Mouse (Mus musculus) cerebellum, postnatal 10 days (tissue): ENCODE measurements around the gene Lelp1.

ENCODE experiments used
- DNase-seq, 2 experiments: peaks; one replicate each; pipeline ENCODE4 v3.0.0; 2021; ENCODE audit warnings: mixed read lengths in 2 of 2

The Lelp1 gene

DNA sequence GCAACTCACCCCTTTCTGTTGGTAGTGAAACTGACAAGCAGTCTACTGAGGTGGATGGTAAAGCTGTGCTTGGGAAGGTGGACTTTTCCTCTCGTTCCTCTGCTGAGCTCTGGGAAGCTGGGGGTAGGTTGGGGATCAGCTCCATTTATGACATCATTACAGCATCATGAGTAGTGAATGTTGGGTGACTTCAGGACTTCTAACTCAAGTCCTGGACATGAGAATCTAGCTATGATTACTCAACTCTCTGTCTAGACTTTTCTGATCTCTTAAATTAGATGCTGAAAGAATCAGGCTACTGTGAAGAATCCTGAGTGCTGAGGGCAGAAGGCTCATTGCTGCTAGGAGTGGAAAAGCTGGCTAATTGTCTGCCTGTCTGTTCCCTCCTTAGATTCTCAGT lies at the start of gene Lelp1:
TSS of gene Lelp1 (minus strand) at position 101 of the 400 bp plus-strand sequence.
- no peak for DNase-seq

DNA sequence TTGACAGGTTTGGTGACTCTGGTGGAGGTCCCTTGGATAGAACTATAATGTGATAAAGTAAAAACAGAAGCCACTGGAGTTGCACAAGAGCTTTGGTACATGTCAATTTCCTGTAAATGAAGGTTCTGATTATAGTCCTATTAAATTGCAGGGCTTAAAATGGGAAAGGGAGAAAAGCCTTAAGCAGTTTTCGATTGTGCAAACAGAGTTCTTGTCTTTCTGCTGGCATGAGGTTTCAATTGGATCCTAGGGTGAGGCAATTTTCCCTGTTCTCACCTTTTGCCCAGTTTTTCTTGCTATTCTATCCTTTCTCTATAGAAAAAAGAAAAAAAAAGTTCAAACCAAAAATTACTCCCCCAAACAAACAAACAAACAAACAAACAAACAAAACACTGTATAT lies 34.3 kb upstream of the Lelp1 start:
- DNase-seq, result no peak

DNA sequence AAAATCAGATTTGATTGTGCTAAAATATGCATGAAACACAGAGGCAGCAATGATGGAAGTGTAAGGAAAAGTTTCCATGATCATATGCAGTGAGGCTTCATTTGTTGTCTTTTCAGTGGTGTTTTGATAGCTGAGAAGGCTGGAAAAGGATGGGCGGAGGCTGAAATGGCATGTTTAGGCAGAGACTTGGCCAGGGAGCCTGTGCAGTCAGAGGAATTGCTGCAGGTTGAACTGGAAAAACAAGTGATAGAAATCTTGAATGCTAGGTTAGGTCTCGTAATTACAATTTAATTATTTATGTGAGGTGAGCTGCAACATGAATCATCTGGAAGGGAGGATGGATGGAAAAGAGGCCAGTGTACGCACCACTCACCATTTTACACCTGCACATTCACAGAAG lies 27.3 kb upstream of the Lelp1 start:
- DNase-seq, result no peak

DNA sequence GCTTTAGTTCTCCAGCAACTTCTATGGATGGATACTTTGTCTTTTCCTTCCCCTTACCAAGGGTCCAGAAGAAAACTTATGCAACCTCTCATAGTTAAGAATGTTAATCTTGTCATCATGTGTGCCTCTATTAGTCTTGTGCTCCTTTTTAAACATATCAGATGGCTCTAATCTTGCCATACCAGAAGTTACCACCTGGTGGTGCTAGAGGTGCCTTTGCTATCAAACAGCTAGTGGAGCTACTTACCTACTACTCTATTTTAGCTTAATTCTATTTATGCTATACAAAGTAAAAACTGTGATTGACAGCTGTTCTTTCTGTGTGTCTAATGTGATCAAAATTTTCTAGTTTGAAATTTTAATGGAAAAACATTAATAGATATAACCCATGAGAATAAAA lies 10.8 kb upstream of the Lelp1 start:
- peak; percentile 61 to 65 for DNase-seq

DNA sequence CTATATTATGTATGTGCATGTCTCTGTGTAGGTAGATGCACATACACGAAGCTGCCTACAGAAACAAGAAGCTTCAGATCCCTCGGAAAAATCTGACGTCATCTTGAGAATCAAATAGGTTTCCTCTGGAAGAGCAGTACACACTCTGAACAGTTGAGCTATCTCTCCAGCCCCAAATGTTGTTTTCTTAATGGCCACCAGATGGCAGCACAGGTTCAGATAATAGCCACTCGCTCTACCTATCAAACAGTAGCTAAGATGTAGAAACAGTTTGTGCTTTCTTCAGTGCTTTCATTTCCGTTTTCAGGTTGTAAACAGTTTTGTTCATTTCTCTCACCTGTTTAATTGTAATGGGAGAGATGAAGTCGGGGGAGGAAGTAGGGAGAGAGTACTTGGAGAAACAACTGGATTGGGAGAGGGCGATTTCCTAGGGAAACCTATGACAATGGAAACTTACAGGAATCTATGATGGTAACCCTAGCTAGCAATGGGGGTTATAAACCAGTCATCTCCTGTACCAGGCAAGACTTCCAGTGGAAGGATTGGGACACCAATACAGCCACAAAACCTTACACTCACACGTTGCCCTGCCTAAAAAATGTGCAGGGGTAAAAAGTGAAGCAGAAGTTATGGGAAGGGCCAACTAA lies 8.2 kb upstream of the Lelp1 start:
- DNase-seq, result peak; percentile 60 to 64

DNA sequence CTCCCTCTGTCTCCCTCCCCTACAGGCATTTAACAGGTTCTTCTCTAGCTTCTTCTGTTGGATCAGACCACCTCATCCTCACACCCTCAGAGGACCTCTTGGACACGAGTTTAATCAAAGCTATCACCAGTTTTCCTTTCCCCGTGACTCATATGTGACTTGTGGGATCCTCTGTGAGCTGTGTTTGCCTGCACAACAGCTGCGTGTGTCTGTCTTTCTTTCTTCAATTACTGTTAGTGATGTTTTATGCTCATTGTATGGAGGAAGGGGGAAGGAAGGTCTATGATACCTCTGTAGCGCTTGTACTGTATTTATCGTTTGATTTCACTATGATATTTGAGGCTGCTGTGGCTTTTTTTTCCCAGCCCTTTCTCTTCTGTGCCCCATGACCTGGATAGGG lies 5.4 kb upstream of the Lelp1 start:
- DNase-seq, result no peak

DNA sequence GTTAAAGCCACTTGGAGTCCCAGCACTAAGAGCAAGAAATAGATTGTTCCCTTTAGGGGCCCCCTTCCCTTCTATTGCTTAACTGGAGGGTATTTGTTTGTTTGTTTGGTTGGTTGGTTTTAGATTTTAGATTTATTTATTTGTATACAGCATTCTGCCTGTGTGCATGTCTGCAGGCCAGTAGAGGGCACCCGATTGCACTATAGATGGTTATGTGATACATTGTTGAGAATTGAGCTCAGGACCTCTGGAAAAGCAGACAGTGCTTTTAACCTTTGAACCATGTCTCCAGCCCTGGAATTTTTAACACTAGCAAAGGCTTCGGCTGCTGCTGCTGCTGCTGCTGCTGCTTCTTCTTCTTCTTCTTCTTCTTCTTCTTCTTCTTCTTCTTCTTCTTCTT lies 4.9 kb upstream of the Lelp1 start:
- DNase-seq, result peak; percentile 7

DNA sequence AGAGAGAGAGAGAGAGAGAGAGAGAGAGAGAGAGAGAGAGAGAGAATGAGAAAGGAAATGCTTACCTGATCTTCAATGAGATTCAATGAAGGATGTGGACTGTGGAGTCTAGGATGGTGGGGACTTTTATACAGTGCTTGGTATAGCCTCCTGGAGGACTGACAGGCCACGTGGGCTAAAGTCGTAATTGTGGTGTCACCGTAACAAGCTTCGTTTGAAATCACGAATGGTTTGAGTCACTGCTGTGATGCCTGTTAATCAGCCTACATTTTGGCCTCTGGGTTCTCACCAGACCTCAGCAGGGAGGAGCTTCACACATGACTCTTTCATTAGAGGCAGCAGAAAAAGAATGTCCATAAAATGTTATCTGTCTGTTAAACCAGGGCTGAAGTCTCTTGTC lies 18.7 kb downstream of the Lelp1 start, which contains the start of gene Prr9:
TSS of gene Prr9 (minus strand) at position 101 of the 400 bp plus-strand sequence.
- DNase-seq, result no peak

DNA sequence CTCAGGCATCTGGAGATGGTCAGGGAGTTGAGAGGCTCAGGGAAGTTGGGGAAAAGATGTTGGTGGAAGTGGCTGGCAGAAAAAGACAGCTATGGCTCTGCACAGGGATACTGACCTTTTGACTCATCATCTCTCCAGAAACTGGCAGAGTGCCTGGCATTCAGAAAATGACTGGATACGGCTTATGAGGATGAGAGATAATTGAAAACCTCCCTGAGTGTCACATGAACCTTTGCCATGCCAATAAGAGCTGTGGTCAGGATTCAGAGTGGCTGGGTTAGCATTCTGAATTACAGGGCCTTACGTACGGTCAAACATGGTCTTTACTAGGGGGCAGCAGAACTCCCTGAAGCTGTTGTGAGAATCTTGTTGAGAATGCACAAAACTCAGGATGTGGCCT lies 21.6 kb downstream of the Lelp1 start:
- DNase-seq, result no peak

DNA sequence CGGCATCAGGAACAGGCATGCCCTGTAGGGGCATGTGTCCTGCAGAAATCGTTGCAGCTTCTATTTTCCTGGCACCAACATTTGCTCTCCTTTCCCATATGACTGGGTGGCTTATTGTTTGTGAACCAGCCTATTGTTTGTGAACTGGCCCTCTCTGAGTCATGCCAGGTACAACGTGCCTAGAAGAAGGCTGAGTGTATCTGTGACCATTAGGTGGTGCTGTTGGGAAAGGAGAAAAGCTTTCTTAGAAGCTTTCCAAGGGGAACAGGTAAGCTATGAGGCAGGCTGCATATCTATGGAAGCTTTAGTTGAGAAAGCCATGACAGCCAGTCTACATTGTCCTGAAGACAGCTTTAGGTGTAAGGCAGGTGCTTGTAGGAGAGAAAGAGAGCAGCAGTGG lies 24.6 kb downstream of the Lelp1 start:
- peak; percentile 24 to 43 for DNase-seq

DNA sequence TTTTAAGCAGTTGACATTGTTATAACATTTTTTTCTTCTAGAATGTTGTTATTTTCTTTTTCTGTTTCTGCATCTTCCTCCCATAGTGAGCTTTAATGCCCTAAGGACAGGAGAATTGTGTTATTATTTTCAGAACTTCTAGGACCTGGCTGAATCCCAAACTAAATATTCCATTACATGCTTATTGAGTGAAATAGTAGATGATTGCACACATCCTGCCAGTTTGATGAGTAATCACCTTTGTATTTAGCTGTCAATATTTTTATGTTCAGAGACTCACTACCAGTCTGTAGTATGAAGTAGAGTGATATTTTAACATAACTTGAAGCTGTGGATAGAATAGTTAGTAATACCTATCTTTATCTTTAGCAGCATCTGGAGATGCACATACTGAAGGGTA lies 31.0 kb downstream of the Lelp1 start:
- DNase-seq, result no peak

DNA sequence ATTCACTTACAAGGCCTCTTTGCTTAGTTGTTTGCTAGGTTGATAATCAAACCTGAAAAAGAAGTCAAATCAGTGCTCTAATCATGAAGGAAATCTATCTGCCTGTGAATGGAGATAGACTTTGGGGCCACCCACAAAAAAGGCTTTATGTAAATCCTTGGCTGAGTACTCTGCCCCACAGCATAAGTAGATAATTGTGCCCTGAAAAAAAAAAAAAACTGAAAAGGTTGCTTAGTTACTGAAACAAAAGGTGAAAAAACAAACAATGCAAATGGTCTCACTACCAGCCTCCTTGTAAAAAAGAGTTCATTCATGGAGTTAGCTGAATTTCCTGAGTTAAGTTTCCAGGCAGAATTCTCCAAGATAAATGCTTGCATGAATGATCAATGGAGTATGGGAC lies 31.8 kb downstream of the Lelp1 start:
- DNase-seq, result no peak

DNA sequence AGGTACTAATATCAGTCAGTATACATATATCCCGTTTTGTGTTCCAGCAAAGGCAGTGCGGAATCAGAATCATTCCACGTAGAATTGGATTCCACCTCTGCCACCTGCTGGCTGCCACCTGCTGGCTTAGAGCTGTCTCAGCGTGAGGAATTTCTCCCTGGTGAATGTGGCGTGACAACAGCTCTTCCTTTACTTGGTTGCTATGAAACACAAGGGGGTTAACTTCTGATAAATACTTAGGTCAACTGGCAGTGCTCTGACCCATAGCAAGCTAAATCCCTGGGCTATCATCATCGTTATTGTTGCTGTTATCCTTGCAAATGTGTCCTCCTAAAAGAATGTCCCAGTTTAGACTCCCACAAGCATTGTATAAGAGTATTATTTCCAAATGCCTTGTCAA lies 36.0 kb downstream of the Lelp1 start:
- peak; percentile 3 to 23 for DNase-seq
